Mouse (Mus musculus) CH12.LX (cell line): ENCODE data around the gene Mast3.

Source experiments
- CTCF ChIP-seq, 2 experiments: IDR thresholded peaks in 1 of 2; conservative IDR thresholded peaks in 1 of 2; 2 replicates each; pipeline ENCODE4 v1.5.1; 2011 to 2012; ENCODE audit warnings: low read depth in 2 of 2, low read length in 2 of 2, improper control_type of control experiment in 1 of 2, inconsistent platforms in 1 of 2, mild to moderate bottlenecking in 1 of 2, moderate library complexity in 1 of 2
- EP300 ChIP-seq: IDR thresholded peaks from 2 replicates; pipeline ENCODE4 v1.6.1; 2011; ENCODE audit warnings: low read length, improper control_type of control experiment
- JUND ChIP-seq: conservative IDR thresholded peaks from 2 replicates; pipeline ENCODE4 v1.6.1; 2011; ENCODE audit warnings: low read depth, low read length, improper control_type of control experiment
- KAT2A ChIP-seq: IDR thresholded peaks from 2 replicates; pipeline ENCODE4 v1.6.1; 2012; ENCODE audit warnings: low read length, improper control_type of control experiment, inconsistent platforms; ENCODE audit not compliant: insufficient replicate concordance
- MYC ChIP-seq: IDR thresholded peaks from 2 replicates; pipeline ENCODE4 v1.6.1; 2011; ENCODE audit warnings: low read depth, mild to moderate bottlenecking, improper control_type of control experiment, low read length
- NELFE ChIP-seq: IDR thresholded peaks from 2 replicates; pipeline ENCODE4 v1.6.1; 2011; ENCODE audit warnings: low read depth, low read length, improper control_type of control experiment
- POLR2A ChIP-seq: IDR thresholded peaks from 2 replicates; pipeline ENCODE4 v1.6.1; 2011; ENCODE audit warnings: low read depth, mild to moderate bottlenecking, improper control_type of control experiment, low read length
- RCOR1 ChIP-seq: conservative IDR thresholded peaks from 2 replicates; pipeline ENCODE4 v1.6.1; 2012; ENCODE audit warnings: low read depth, mild to moderate bottlenecking, inconsistent platforms, low read length, improper control_type of control experiment
- SMC3 ChIP-seq: IDR thresholded peaks from 2 replicates; pipeline ENCODE4 v1.6.1; 2011; ENCODE audit warnings: low read depth, low read length, improper control_type of control experiment
- UBTF ChIP-seq: IDR thresholded peaks from 2 replicates; pipeline ENCODE4 v1.6.1; 2012; ENCODE audit warnings: low read depth, mild to moderate bottlenecking, inconsistent platforms, low read length, improper control_type of control experiment, moderate library complexity
- USF1 ChIP-seq: IDR thresholded peaks from 2 replicates; pipeline ENCODE4 v1.6.1; 2014; ENCODE audit warnings: low read depth, mild to moderate bottlenecking, inconsistent platforms, low read length, improper control_type of control experiment
- ZMIZ1 ChIP-seq: IDR thresholded peaks from 2 replicates; pipeline ENCODE4 v1.6.1; 2012; ENCODE audit warnings: low read depth, mild to moderate bottlenecking, inconsistent platforms, low read length, improper control_type of control experiment

DNA sequence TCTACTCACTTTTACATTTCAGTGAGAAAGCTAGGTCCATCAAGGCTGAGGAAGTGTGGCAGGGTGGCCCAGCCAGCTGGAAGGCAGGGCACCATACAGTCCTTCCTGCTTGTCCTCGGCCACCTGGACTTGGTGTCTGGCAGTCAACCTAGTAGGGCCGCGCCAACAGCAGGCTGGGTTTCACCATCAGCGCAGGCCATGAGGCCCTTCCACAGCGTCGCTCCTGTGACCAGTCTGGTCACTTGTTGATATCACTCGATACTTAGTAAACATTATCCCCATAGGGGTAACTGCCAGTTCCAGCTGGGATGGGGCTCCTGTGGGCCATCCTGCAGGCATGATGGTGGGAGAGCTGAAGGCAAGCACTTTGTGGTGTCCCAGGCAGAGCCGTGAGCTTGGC is 26.7 kb upstream of the Mast3 start:
- TF ChIP-seq KAT2A, result no peak
- TF ChIP-seq RCOR1, result no peak
- no peak for TF ChIP-seq CTCF (conservative IDR thresholded peaks at IDR 0.05 in 1 of 2, IDR thresholded peaks at IDR 0.05 in 1 of 2; ENCODE audit: low read depth in 2 of 2, low read length in 2 of 2)
- TF ChIP-seq EP300, result no peak
- TF ChIP-seq UBTF, result no peak
- TF ChIP-seq JUND, result no peak
- TF ChIP-seq MYC, result no peak
- no peak for TF ChIP-seq USF1
- no peak for TF ChIP-seq POLR2A
- TF ChIP-seq ZMIZ1, result no peak
- no peak for TF ChIP-seq SMC3
- no peak for TF ChIP-seq NELFE
